Mouse (Mus musculus) stomach, postnatal 0 days (tissue): Measurements from ENCODE around the gene Nt5c2.

Source experiments
- CTCF ChIP-seq: IDR thresholded peaks from 2 replicates; pipeline ENCODE4 v1.5.1; 2016; ENCODE audit warnings: antibody characterized with exemption, low read depth, mild to moderate bottlenecking, moderate library complexity
- EP300 ChIP-seq: optimal IDR thresholded peaks from 2 replicates; pipeline ENCODE3; 2016; ENCODE audit warnings: antibody characterized with exemption

DNA sequence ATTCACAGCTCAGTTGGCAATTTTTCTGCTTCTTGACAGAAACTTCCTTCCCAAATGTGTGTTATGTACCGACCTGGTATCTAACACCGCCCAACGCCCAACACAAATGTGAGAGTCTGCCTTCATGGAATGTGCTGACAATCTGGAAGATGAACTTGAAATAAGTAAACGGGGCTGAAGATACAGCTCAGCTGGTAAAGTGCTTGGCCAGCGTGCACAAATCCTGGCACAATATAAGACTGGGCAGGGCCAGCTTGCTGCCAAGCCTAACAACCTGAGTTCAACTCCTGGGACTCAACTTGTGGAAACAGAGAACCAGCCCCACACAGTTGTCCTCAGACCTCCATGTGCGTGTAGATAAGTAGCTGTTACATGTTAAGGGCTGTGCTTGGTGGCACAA lies 48.6 kb downstream of the Nt5c2 start:
- TF ChIP-seq CTCF (no peak), EP300 (no peak)
